ENCODE assay signal across 11 mouse cellular contexts in the genomic region with DNA sequence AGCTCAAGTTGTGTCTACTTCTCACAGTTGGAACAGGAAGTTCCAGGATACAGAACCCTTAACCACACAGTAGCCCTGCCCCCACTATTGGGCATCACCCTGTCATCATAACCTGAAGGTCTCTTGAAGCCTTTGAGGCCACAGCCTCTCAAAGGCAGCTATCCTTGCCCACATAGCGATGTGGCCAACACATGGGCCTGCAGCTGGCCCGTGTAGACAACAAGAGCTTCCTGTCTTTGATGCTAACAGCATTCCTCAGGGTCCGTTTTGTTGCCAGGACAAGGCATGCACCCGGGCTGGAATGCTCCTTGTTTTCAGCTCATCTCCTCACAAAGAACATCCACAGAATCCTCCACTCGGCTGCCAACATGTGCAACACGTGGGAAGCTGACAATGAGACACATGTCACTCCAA.
A peak's percentile ranks its signal among the peaks of the same experiment; 100 is the strongest.
DNase-seq lines count a peak whose midpoint lies in the region; ATAC-seq and TF ChIP-seq lines count a peak whose summit lies in the region.
"Had no signal": no experiment of that assay in that cellular context is flagged by ENCODE, and none has a peak within 500 bp of the region (broad histone marks: within the 10 kb centered on the region; RNA-seq: fewer than 3 reads in every experiment).

No protein-coding gene starts in this region.

- H3K4me2 ChIP-seq in forebrain, embryonic 14.5 days (ENCODE audit: low read length) = no peak overlapping the region
- no peak overlapping the region for H3K4me2 ChIP-seq in forebrain, embryonic 11.5 days (ENCODE audit: low read depth, low read length, severe bottlenecking)
- no peak overlapping the region for H3K4me2 ChIP-seq in lung, postnatal 0 days (replicated peaks; ENCODE audit: low read depth, low read length)
- H3K4me2 ChIP-seq in stomach, postnatal 0 days (replicated peaks; ENCODE audit: low read depth) = no peak overlapping the region

- 55% methylated on average over 6 of the region's 6 CpGs for WGBS in forebrain, embryonic 14.5 days
- 74% methylated on average over 6 of the region's 6 CpGs for WGBS in forebrain, embryonic 11.5 days
- WGBS in lung, postnatal 0 days = 23% methylated on average over 6 of the region's 6 CpGs
- WGBS in stomach, postnatal 0 days = 55% methylated on average over 6 of the region's 6 CpGs

- TF ChIP-seq CTCF in lung, postnatal 0 days (IDR thresholded peaks at IDR 0.05) = no peak
- no peak for TF ChIP-seq CTCF in stomach, postnatal 0 days (IDR thresholded peaks at IDR 0.05; ENCODE audit: low read depth)

- H3K27ac ChIP-seq in forebrain, embryonic 14.5 days (ENCODE audit: low read depth, low read length) = no peak overlapping the region
- H3K27ac ChIP-seq in forebrain, embryonic 11.5 days (ENCODE audit: low read depth, low read length) = no peak overlapping the region
- H3K27ac ChIP-seq in lung, postnatal 0 days (ENCODE audit: low read length) = no peak overlapping the region
- H3K27ac ChIP-seq in stomach, postnatal 0 days (replicated peaks) = no peak overlapping the region

- 0 out of 2 replicates have a peak, but pooled peaks cover 3% of the 10 kb centered on the region for H3K36me3 ChIP-seq in forebrain, embryonic 14.5 days (ENCODE audit: control insufficient read depth, insufficient read depth, low read length)
- no peaks in the 10 kb centered on the region for H3K36me3 ChIP-seq in forebrain, embryonic 11.5 days (ENCODE audit: control insufficient read depth, insufficient read depth, low read length)
- no peaks in the 10 kb centered on the region for H3K36me3 ChIP-seq in lung, postnatal 0 days (ENCODE audit: insufficient read depth, low read length)
- H3K36me3 ChIP-seq in stomach, postnatal 0 days (ENCODE audit: control insufficient read depth, insufficient read depth, low read length) = no peaks in the 10 kb centered on the region

- no peak for TF ChIP-seq EP300 in lung, postnatal 0 days (IDR thresholded peaks at IDR 0.05)
- TF ChIP-seq EP300 in stomach, postnatal 0 days (optimal IDR thresholded peaks at IDR 0.05) = no peak

- no peaks in the 10 kb centered on the region for H3K27me3 ChIP-seq in forebrain, embryonic 14.5 days (replicated peaks; ENCODE audit: control insufficient read depth, insufficient read depth, low read length)
- H3K27me3 ChIP-seq in forebrain, embryonic 11.5 days (ENCODE audit: control insufficient read depth, insufficient read depth, low read length) = no peaks in the 10 kb centered on the region
- H3K27me3 ChIP-seq in lung, postnatal 0 days (replicated peaks; ENCODE audit: insufficient read depth, low read length) = no peaks in the 10 kb centered on the region
- no peaks in the 10 kb centered on the region for H3K27me3 ChIP-seq in stomach, postnatal 0 days (ENCODE audit: control insufficient read depth, insufficient read depth, low read length)

- H3K4me3 ChIP-seq in forebrain, embryonic 14.5 days (ENCODE audit: low read depth, low read length) = no peak overlapping the region
- no peak overlapping the region for H3K4me3 ChIP-seq in forebrain, embryonic 11.5 days (ENCODE audit: low read depth, low read length)
- H3K4me3 ChIP-seq in lung, postnatal 0 days (ENCODE audit: low read depth, low read length) = no peak overlapping the region
- H3K4me3 ChIP-seq in stomach, postnatal 0 days (ENCODE audit: low read depth, low read length) = no peak overlapping the region

- DNase-seq in forebrain, embryonic 14.5 days (ENCODE audit: low spot score) = peak; percentile 25
- no peak for DNase-seq in forebrain, embryonic 11.5 days (ENCODE audit: low spot score)
- DNase-seq in lung, postnatal 0 days (ENCODE audit: low spot score) = no peak
- DNase-seq in lung, postnatal 36 days = no peak
- DNase-seq in layer of hippocampus, postnatal 14 days (ENCODE audit: low spot score in 2 of 2) = peak; percentile 30 to 58
- no peak for DNase-seq in stomach, postnatal 0 days (ENCODE audit: low spot score)
- no peak for DNase-seq in B cell, adult 2 months
- no peak for DNase-seq in spleen, postnatal 14 days (ENCODE audit: low spot score in 2 of 2)
- DNase-seq: gastrocnemius, postnatal 36 days; kidney, adult 11 months; right cerebral cortex, postnatal 14 days had no signal

- no peak for ATAC-seq in forebrain, embryonic 14.5 days
- no peak for ATAC-seq in forebrain, embryonic 11.5 days (replicated peaks; ENCODE audit: low FRiP score)
- ATAC-seq in lung, postnatal 0 days = peak; percentile 26; the same call in 1 of the 2 replicates
- peak; percentile 27; the same call in 1 of the 2 replicates for ATAC-seq in stomach, postnatal 0 days (ENCODE audit: low FRiP score, low TSS enrichment)

- no peaks in the 10 kb centered on the region for H3K9me3 ChIP-seq in forebrain, embryonic 14.5 days (replicated peaks; ENCODE audit: control insufficient read depth, low read length)
- no peaks in the 10 kb centered on the region for H3K9me3 ChIP-seq in forebrain, embryonic 11.5 days (ENCODE audit: control insufficient read depth, low read length)
- no peaks in the 10 kb centered on the region for H3K9me3 ChIP-seq in lung, postnatal 0 days (ENCODE audit: low read length)
- no peaks in the 10 kb centered on the region for H3K9me3 ChIP-seq in stomach, postnatal 0 days (ENCODE audit: control insufficient read depth, low read length)

- H3K9ac ChIP-seq in forebrain, embryonic 14.5 days (ENCODE audit: low read length) = no peak overlapping the region
- H3K9ac ChIP-seq in forebrain, embryonic 11.5 days (ENCODE audit: low read length) = no peak overlapping the region
- H3K9ac ChIP-seq in lung, postnatal 0 days (replicated peaks; ENCODE audit: low read depth) = no peak overlapping the region
- no peak overlapping the region for H3K9ac ChIP-seq in stomach, postnatal 0 days (ENCODE audit: low read length)

- H3K4me1 ChIP-seq in forebrain, embryonic 14.5 days (ENCODE audit: control insufficient read depth, insufficient read depth, low read length) = 0 out of 2 replicates have a peak, but pooled peaks cover 2% of the 10 kb centered on the region
- peaks cover 3% of the 10 kb centered on the region; the same call in 1 of the 2 replicates for H3K4me1 ChIP-seq in forebrain, embryonic 11.5 days (replicated peaks; ENCODE audit: control insufficient read depth, insufficient read depth, low read length)
- H3K4me1 ChIP-seq in lung, postnatal 0 days (ENCODE audit: insufficient read depth, low read depth, low read length) = 0 out of 2 replicates have a peak, but pooled peaks cover 5% of the 10 kb centered on the region
- H3K4me1 ChIP-seq in stomach, postnatal 0 days (replicated peaks; ENCODE audit: control insufficient read depth, insufficient read depth) = no peaks in the 10 kb centered on the region

Comparison
In these comparisons a context has a peak if more than half of its experiments do, and no peak if none do; other contexts are left out.
1. DNase-seq: peak in forebrain, embryonic 14.5 days (single experiment) and layer of hippocampus, postnatal 14 days (2 of 2); none in forebrain, embryonic 11.5 days (single experiment), lung, postnatal 0 days (single experiment), lung, postnatal 36 days (single experiment), stomach, postnatal 0 days (single experiment), B cell, adult 2 months (0 of 2) and spleen, postnatal 14 days (0 of 2).
2. ATAC-seq: peak in lung, postnatal 0 days (single experiment) and stomach, postnatal 0 days (single experiment); none in forebrain, embryonic 14.5 days (single experiment) and forebrain, embryonic 11.5 days (single experiment).